Mouse (Mus musculus) ovary, postnatal 36 days (tissue): Measurements from ENCODE around the gene Ndrg3.
A peak's percentile ranks its signal among the peaks of the same experiment; 100 is the strongest.
"Not testable (repeated sequence)": the region's sequence is repeated elsewhere in the genome, so short reads cannot be mapped to it uniquely, and the experiment has no call there.

Experiments used
- DNase-seq: peaks from one replicate; pipeline ENCODE4 v3.0.0; 2022; ENCODE audit warnings: low spot score, mixed read lengths

Gene Ndrg3

DNA sequence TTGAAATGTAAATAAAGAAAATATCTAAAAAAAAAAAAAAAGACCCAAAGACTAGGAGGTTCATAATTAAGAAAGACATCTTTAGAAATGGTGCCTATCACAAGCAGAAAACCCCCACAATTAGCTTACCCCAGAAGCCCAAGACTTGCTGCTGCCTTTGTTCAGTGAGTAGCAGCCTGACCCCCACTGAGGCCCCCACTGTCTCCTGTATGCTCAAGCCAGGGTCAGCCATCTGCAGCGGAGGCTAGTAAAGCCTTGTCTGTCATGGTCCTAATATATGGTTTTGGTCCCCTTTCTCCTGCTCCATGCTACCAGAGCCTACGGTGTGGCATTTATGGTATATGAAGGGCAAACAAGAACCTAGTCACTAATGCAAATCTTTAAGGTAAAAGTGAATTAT is 90.5 kb downstream of the Ndrg3 start:
- DNase-seq, result no peak

DNA sequence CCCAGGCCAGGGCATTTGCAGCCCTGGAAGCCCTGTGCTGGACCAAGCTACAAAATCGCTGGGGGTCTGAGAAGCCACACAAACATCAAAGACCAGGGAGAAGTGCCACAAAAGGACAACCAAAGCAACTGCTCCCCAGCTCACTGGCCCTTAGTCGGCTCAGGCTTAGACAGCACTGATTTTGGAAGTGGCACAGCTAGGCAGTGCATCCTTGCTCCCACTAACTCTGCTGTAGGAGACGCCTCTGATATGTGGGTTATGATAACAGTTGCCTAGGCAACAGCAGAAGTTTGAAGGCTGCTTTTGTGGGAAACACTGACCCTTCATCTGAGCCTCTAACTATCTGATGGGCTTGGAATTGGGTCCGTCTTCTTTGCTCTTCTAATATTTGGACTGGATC is 92.7 kb downstream of the Ndrg3 start:
- no peak for DNase-seq

DNA sequence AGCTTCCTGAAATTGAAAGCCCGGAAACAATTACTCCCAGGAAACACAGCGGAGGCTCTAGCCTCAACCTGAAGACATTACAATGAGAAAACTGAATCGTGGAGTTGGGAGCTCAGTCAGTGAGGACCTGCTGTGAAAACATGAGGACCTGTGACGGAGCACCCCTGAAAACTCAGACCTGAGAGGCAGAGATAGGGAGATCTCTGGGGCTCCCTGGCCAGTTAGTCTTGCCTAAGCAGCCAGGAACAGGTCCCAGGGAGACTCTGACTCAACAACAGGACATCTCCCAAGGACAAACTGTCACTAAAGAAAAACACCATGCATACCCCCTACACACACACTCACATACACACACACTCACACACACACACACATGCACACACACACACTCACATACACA is 93.5 kb downstream of the Ndrg3 start:
- no peak for DNase-seq

DNA sequence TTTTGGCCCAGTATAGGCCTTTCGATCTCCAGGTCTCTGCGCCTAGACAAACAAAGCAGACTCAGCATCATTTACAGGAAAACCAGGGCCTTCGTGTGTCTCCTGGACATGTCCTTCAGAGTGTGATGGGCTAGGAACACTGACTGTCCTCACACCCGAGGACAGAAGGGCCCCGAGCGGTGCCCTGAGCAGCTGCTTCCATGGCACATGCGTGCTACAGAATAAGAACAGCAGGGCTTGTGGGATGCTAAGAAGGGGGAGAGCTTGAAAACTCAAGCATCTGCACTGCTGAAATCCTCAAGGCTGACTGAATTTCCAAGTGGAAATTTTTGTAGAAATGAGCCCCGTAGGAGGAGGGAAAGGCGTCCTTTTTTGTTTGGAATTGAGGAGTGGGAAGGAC is 94.8 kb downstream of the Ndrg3 start:
- no peak for DNase-seq

DNA sequence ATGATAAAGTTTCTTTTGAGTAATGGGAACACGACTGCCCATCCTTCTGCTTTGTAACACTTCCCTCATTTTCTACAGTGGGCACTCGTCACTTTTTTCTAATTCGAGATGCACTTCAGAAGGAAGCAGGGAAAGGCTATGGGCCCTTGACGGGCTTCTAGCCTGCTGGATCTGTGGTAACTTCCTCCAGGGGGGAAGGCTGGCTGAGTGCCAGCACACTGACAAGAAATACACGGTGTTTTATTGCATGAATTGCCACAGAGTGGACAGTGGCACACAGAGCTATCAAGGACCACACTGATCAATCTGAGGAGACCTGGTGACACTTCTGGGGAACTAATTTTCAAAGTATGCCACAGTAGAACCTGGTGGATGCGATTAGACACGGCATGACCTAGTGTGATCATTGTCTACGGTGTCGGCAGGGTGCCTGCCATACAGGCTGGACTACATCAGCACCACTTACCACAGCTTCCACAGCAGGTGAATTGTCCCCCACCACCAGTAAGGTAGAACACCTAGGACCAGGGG is 95.4 kb downstream of the Ndrg3 start:
- DNase-seq, result no peak

DNA sequence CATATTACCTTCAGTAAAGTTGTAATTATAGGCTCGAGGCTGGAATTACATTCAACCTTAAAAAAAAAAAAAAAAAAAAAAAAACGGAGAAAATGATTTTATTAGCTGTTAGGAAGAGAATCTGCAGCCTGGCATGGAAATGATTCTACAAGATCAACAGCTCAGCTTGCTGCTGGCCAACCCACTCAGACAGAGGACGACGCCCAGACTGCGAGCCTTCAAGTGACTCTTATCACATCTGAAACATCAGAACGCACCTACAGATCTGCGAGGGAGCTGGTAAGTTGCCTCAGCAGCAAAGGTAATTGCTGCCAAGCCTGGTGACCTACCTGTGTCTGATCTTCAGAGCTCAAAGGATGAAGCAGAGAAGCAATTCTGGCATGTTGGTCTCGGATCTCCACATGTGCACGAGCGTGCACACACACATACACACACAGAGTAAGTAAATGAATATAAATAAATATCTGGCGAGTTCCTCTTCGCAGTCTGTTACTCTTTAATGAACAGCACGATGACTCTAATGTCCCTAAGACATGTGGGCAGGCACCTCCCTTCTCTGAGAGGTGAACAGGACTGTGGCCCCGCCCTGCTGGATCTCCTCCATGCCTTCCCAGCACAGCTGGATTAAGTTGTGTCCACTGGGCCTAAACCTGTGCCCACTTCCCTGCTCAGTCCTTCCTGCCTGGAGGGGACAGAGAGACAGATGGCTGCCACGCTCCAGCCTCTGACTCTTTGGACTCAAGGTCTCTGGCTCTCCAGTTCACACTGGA is 97.2 kb downstream of the Ndrg3 start:
- DNase-seq, result no peak

DNA sequence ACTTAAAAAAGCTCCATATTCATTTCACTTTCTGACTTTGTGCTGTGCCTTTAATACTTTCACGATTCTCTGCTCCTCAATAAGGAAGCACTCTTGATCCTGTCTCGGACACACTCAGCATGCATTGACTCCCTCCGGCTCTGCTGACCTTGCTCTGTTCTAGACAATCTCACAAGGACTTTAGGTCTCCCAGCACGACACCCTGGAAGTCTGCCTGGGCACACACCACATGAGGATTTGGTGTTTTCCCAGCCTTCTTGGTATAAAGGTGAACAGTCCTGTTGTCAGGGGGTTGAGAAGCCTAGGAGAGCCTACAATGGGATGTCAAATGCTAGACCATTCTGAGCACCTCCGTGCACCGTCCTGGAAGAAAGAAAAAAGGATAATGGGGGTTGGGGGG is 99.0 kb downstream of the Ndrg3 start:
- DNase-seq, result peak; percentile 29

DNA sequence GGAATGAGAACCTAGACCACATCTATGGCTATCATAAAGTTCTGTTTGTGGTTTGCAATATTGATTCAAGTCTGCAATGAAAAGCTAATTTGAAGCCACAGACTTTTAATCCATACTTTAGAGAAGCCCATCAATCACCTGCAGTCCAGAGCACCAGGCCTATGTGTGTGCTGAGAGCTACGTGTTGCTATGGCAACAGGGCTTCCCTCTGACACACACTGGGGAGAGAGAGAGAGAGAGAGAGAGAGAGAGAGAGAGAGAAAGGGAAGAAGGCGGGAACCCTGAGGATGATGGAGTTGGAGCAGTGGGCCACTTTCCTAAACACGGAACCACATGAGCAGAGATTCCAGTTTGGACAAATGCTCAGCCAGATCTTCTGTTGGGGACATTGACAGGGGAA is 99.6 kb downstream of the Ndrg3 start:
- no peak for DNase-seq

DNA sequence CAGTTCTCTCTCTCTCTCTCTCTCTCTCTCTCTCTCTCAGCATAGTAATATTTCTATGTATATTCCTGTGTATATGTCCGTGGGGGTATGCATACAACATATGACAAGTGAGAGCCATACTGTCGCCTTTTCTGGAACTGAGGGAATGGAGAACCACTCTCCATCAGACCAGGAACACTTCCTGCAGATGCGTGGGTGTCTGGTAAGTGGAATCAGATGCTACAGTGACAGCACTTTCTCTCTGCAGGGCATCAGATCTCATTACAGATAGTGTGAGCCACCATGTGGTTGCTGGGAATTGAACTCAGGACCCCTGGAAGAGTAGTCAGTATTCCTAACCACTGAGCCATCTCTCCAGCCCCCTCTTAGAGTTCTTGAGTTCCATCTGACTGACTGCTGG is 103.4 kb downstream of the Ndrg3 start:
- DNase-seq, result no peak

DNA sequence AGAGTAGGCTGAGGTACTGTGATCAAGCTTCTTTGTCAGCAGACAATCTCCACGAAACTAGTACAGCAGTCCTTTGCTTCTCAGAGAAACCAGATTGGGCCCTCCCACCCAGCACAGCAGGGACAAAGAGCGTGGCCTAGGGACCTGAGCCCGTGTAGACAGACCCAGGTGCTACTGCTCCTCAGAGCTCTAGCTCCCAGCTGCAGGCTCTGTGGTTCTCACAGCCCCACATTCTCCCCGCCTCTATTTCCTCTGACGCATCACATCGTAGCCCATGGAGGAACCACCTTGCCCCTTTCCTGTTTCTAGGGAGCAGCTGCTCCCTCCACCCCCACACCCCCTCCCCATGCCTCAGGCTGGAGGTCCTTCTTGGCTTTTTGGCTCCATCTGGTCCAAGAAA is 104.8 kb downstream of the Ndrg3 start, which contains the start of gene Sla2:
Sla2 (minus strand) TSS at position 176 of the 400 bp plus-strand sequence.
- DNase-seq, result no peak

DNA sequence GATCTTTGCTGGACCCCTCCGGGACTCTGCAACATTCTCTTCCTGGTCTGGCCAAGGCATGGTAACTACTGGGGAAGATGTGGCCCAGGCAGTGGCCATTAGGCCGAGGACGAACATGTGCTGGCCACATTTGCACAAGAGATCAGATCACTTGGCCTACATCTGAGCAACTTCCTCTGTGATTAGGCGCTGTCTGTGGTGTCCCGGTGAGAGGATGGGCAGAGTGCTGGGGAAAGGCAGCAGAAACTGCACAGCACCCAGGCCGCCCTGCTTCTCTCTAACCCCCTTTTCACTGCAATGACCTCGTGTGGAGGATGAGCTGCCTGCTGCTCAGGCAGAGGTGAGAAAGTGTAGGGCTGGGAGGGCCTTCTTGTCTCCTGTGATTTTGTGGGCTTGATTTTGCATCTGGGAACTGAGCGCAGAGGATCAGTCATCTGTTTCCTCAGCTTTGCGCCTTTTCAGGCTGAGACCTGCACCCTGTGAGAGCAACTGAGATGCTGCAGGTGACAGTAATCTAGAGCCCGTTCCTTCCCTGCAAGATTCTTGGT is 105.7 kb downstream of the Ndrg3 start:
- DNase-seq, result no peak

DNA sequence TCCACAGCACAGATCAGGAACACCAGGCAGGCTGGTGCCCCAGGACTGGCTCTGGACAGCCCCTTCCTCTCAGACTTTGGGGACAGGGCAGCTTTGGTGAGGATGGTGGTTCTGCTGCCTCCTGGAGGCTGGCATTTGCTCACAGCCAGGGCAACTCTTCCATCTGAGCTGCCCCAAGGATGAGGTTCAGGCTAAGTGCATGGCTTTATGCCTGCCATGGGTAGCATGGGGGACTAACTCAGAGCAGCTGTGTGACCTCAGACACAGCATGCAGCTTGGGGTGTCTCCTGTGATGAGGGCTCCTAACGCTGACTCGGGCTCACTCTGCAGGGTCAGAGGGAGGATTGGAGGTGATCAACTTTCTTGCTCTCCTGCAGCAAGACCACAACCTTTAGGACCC is 106.2 kb downstream of the Ndrg3 start:
- not testable (repeated sequence) for DNase-seq

DNA sequence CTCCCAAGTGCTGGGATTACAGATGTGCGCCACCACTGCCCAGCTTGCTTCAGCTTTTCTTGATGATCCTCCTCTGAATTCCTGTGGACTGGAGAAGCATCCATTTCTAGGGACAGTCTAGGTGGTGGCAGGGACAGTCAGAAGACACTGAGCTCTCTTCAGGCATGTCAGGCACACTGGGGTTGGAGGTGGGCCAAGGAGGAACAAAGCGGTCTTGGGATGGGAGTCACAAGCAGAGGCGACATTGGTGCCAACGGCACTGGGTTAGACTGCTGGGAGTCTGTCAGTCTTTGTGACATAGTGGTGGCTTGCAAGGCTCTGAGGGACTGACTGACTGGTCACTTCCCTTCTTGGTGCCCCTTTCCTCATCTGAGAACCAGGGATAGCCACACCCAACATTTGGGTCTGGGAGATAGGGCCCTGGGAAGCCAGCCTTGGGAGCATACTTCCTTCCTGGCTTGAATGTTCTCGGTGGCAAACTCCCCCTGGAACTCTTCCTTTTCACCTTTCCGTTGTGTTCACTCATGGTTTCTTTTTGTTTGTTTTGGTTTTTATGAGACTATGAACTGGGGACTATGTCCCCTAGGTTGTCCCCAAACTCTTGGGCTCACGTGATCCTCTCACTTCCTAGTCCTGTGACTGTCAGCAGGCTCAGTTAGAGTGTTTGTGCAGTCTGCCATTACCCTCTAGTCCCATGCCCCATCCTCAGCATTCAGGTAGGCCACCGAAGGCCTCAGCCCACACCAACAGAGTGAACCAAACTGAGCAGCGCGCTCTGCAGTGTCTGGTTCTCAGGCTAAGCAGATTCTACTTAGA is 107.3 kb downstream of the Ndrg3 start:
- DNase-seq, result no peak

DNA sequence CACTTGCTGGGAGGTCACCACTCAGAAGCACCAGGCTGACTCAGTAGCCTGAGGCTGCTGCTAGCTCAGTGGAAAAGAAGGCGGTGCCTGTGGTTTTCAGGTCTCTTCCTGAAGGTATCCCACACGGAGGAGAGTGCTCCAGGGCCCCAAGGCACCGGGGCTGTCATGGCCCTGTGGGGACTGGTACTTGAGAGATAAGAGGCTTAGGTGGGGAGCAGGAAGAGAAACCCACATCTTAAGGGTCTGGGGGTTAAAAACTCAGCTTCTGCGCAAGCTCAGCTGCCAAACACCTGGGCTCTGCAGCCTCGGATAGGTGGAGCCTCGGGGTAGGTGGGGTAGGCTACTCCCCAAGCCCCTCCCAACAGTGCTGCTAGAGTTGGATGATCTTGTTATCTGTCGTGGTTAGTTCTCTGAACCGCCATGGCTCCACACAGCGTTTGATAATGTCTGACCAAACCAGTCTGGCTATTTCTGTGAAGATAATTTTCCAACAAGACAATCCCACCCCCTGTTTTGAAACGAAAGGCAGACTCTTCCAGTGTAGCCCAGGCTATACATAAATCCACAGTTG is 109.3 kb downstream of the Ndrg3 start:
- no peak for DNase-seq

DNA sequence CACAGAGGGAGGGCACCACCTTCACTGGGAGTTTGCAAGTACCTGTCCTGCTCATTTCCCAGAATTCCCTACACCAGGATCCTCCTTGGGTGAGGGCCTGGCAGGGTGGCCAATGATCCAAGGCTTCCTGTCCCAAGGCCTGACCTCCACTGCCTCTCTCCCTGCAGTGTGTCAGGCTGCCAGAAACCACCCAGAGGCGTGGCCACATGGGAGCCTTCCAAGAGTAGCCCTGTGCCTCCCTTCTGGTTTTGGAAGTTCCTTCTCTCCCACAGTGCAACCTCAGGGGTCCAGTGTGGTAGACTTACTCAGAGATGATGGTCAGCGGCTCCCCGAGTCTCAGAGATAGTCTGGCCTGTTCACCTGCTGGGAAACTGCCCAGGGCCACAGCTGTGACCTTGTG is 112.3 kb downstream of the Ndrg3 start:
- DNase-seq, result peak; percentile 37

DNA sequence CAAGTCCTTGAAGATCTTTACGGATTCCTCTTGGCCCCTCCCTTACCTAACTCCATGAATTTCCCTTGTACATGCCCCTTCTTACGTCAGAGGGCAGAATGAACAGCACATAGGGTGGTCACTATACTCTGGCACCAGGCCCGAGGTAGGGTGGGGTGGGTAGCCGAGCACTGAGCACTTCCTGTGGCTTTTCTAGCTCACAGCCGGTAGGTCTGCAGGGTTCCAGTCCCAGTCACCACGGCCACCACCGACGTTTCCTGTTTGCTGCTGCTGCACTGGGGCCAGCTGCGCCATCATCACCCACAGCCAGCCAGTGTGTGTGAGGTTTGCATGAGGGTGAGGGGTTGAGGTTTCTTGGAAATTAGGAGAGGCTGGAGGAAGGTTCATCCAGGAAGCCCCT is 114.1 kb downstream of the Ndrg3 start:
- DNase-seq, result no peak
